Mouse (Mus musculus) spleen, postnatal 36 days (tissue): ENCODE data around the gene Tango6.
"Not testable (repeated sequence)": the region's sequence is repeated elsewhere in the genome, so short reads cannot be mapped to it uniquely, and the experiment has no call there.

Experiments
- DNase-seq, 2 experiments: peaks; one replicate each; pipeline ENCODE4 v3.0.0; 2022; ENCODE audit warnings: low spot score in 2 of 2, mixed read lengths in 1 of 2

Tango6 gene

DNA sequence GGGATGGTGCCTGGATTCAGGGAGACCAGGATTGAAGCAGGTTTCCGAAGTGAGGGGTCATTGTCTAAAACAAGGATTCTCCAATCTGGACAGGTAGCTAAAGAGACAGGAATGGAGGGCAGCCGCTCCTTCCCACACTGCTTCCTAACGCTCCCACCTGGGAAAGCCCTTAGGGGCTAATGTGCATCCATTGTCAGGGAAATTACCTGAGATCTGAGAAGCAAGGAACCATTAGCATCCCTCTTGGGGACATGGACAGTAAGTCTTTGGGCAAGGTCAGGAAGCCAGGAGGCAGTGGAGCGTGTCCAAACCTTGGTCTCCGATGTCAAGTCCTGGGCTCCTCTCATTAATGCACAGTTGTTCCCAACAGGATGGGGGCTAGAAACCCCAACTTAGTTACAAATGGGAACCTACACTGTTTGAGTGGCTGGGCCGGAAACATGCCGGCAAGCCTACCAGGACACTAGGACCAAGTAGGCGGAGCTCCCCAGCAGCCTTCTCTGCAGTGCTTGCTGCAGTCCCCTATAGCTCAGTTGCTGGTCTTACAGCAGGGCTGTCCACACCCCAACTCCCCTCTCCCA lies 189.7 kb downstream of the Tango6 start:
- no peak for DNase-seq

DNA sequence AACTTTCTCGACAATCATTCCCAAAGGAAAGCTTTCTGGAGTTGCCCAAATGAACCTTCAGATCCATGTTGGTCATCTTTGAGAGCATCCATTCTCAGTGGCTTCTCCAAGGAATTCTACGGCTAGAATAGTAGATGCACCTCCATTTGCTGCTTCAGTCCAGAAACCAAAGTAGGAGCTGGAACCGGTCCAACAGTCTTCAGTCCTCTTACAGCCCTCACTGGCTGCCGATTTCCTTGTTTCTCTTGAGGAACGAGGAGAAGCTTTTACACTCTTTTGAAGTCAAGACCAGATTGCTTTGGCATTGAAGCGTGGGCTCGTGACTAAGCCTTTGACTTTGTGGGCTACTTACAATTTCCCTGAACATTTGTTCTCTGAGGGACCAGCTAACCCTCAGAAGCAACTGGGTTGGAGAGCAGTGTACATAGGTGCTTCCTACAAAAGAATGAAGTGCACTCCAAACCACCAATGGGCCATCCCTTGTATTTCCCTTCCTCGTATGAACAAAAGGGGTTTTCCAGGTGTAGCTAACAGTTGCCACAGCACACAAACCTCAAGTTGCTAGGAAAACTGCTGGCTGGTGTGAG lies 197.3 kb downstream of the Tango6 start:
- no peak for DNase-seq

DNA sequence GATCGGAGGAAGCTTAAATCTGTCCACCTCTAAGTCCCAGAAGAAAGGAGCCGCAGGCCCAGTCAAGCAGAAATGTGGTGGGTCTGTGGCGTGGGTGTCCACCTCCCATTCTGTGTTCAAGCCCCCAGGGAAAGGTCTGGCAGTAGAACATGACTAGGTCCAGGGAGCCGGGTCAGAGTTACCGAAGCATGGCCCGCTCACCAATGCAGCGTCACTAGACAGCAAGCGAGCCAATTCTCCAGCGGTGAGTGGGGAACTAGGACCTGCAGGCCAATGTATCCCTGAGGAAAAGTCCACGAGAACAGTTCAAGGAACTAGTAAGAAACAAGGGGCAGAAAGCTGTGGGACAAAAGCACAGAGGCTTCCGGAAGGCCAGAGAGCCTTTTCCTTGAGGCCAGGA lies 201.2 kb downstream of the Tango6 start:
- not testable (repeated sequence) for DNase-seq

DNA sequence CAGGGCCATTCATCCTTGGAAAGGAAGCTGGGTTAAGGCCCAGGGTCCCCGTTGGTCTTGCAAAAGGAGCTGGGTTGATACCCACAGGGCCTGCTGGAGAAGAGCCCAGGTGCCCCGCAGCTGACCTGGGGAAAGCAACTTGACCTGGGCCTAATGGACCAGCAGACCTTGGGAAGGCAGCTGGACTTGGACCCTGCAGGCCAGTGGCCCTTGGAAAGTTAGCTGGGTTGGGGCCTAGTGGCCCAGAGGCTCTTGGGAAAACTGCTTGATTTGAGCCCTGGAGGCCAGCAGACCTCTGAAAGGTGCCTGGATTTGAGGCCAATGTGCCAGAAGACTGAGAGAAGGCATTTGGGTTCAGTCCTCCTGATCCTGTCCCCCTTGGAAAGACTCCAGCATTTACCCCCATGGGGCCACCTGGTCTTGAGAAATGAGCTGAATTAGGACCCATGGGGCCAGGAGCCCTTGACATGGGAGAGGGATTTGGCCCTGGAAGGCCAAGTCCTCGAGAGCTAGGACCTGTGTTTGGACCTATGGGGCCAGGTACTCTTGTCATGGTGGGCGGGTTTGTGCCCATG lies 202.0 kb downstream of the Tango6 start:
- not testable (repeated sequence) for DNase-seq

DNA sequence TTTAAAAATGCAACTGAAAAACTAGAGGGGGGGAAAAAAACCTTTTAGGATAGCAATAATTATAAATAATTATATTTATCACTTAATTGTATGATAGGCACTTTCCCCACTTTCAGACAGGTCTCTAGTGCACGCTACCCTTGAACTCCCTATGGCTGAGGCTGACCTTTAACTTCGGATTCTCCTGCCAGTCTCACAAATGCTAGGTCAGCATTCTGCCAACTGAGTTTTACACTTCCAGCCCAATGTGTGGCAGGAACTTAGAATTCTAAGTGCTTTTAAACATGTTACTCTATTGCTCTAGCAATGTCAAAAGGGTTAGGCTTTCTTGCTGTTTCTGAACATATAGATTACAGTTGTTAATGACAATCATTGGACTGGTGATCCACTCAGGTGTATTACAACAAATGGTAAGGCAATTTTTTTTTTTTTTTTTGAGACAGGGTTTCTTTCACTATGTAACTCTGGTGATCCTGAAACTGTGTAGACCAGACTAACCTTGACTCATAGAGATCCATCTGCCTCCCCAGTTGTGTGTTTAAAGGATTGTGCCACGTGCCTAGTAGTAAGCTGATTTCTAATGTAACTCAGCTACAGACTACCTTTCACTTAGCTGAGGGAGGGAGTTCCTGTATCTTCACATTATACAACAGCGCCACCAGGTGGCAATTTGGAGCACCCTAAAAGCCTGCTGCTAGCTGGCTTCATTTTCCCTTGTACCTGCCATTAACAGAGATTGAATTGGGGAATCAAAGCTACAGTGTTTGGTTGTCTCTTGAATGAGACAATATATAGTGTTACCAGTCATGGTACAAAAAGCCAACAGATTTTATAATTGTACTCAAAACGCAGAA lies 204.7 kb downstream of the Tango6 start:
- peak; percentile 69 to 71 for DNase-seq

DNA sequence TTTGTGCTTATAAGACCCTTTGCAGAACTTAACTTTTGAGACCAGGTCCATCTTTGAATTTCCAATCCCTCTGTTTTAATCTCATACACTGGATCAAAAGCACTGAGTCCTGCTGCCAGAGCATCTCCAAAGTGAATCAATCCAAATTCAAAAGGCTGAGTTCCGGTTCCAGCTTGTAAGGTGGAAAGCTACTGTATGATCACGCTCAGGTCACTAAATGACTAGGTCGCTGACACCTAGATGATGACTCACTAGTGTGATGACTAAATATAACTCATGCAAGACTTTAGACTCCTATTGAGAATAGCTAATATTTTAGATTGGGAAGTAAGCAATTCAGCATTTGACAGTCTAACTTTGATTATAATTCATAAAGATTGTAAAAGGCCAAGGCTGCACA lies 205.9 kb downstream of the Tango6 start:
- DNase-seq: no peak

DNA sequence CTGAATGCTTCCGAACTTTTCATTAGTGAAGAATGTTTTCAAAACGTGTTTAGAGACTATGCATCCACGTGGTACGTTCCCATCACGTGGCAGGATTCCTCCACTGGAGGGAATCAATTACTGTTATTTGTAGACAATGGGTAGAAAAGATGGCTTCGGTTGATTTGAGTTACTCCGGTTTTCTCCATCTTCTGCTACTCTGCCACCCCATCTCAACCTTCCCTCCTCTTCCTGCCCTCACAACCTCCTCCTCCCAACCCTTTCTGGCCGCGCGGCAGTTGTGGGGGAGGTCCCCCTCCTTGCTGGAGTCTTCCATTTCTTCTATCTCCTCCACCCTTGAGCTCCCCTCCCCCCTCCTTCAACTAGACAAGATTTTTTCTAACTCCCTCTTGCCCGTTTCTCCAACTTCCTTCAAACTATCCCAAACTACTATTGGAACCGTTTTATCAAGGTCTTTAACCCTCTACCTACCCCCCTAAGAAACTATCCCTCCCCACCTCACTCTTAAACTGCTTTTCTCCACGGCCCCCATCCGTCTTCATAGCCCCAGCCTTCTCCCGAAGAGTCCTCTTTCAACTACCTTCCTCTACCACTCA lies 209.4 kb downstream of the Tango6 start:
- peak; percentile 19 to 39 for DNase-seq

DNA sequence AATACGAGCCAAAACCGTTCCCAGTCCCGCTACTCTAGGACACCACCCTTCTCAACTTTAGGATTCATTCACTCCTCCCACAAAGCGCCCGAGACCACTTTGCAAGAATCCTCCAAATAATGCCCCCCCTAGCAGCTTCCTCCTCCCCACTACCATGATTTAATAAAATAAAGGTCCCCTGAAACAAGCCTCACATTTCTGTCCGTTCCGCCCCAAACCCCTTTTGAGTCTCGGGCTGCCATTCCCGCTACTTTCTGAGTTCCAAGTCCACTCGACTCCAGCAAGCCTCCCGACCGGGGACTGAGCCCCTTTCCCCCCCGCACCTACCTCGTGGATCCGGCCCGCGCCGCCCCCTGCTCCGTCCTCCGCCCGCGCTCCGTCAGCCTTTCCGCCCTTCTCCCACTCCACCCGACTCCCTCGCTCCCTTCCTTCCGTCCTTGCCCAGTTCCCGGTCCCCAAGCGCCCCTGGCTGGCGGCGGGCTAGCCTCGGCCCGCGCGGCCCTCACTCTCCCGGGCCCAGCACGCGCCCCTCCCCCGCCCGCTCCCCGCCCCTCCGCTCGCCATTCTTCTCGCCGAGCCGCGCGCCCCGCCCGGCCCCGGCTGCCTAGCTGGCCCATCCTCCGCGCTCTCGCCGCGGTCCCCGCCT lies 210.1 kb downstream of the Tango6 start:
- no peak for DNase-seq

DNA sequence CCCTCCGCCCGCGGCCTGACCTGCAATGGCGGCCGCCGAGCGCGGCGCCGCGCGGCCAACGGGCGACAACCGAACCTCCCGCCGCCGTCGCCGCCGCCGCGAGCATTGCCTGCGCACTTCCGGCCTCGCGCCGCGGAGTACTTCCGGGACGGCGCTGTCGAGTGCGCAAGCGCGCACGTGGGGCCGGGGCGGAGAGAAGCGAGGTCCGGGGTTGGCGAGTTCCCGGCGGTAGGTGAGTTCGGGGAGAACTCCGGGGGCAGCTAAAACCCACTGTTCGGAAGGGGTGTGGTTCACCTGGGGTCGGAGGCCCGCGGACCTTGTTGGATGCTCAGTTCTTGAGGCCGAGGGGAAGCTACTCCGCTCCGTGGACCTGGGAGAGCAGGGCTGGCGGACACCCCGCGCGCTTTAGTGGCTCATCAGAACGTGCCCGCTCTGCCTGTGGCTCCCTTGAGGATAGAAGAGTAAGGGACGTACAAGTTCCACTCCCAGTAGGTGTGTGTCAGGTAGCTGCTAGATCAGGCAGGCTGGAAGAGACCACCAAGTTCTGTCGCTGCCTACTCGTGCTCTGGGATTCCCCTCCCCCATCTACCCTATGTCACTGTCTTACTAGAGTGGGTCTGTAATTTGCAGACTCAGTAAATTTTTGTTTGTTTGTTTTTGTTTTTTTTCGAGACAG lies 210.8 kb downstream of the Tango6 start, which contains the start of gene Utp4:
Utp4 (plus strand) TSS at position 156 of the 676 bp plus-strand sequence.
- DNase-seq: peak; percentile 86

DNA sequence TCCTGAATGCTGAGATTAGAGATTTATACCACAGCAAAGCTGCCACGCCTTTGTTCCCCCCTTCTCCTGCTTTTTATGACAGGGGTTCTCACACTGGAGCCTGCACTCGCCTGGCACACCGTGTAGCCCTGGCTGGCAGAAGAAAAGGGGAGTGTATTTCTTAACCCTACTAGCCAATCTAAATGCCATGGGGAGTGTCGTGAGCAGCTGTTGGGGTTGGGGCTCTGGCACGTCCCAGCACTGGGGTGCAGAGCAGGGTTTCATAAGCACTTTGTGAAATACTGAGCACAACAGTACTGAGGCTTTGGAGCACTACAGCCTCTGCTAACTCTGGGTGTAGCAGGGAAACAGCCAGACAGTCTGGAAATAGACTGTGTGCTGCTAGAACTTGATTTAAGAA lies 216.6 kb downstream of the Tango6 start:
- DNase-seq: no peak
